Mouse (Mus musculus): ENCODE measurements around the gene Fermt3.
"Not testable (repeated sequence)": the region's sequence is repeated elsewhere in the genome, so short reads cannot be mapped to it uniquely, and the experiment has no call there.

The Fermt3 gene

GRCm38 (mm10) chr19:7019191-7019590 is at the start of gene Fermt3:
Gene Fermt3, minus strand, starts transcription at chr19:7019469.
- peak in 1 of 2 experiments; percentile 36 for DNase-seq (ENCODE audit: low spot score in 2 of 2)

DNA sequence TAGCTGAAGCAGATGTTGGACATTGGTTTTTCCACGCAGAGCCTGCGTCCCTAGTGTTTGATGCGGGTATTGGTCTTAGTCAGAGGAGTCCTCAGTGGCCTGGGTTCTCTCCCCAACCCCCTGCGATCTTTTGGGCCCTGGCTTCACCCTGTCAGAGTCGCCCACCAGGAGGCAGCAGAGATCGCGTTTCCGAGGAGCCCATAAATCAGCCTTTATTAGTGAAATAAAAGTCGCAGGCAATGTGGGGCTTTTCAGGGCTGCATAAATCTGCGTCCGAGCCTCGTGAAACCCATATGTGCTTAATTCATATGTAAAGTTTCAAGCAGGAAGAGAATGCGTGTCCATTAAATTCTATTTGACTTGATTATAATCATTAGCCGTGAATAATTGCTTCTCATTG is 48.9 kb upstream of the Fermt3 start:
- DNase-seq (ENCODE audit: low spot score in 2 of 2) = peak in 1 of 2 experiments; percentile 81

DNA sequence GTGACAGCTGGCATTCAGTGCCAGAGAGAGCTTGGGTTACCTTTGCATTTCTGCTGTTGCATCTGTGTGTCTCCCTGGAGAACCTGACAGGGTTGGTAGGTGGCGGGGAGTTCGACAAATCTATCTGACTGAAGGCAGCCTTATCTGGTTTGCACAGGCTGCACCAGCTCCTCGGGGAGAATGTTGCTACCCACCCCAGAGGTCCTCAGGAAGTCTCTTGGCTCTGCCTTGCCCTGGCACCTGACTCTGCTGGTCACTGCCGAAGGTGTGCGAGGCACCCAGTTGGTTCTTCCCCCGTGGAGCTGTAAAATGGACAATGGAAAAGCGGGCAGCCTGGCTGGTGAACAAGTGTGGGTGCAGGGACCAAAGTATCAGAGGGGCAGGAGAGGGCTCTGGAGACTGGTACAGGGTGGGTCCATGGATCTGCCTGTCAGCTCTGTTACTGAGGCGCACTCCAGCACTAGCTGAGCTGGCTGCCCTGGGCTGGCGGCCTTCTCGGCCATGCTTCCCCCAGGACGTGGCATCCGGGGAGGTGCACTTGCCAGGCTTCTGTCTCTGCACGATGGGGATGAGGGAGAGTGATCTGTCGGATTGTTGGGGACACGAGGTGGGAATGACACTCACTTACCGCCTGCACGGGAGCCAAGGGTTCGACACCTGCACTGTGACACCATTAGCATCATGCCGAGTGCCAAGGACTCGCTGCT is 48.2 kb upstream of the Fermt3 start:
- no peak for DNase-seq (ENCODE audit: low spot score in 2 of 2)

DNA sequence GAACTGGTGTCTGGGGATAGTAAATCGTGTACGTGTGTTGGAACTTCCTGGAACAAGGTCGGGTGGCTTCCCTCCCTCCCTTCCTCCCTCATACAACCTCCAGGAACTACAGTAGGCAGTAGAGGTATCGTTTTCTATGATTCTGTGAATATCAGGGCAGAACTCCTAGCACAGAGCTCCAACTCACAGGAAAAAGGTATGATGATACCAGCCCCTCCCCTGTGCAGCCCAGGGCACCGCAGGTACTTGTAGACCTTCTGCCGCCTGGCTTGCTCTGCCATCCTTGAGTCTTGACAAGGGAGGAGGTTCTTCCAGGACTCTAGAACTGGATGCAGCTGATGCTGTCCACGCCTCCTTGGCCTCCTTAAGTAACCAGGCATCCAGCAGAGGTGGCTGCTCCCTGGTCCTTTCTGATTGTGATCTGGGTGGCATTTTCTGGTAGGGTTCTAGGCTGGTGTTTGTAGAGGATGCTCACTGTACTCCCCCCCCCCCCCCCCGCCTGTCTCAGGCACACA is 47.6 kb upstream of the Fermt3 start:
- no peak for DNase-seq (ENCODE audit: low spot score in 2 of 2)

- DNase-seq (ENCODE audit: low spot score in 2 of 2) = no peak
These were observed 47.0 kb upstream of the Fermt3 start for GRCm38 (mm10) chr19:7066034-7066827.

- DNase-seq (ENCODE audit: low spot score in 2 of 2) = peak in 1 of 2 experiments; percentile 84
These were observed 45.3 kb upstream of the Fermt3 start for GRCm38 (mm10) chr19:7064571-7064970.

DNA sequence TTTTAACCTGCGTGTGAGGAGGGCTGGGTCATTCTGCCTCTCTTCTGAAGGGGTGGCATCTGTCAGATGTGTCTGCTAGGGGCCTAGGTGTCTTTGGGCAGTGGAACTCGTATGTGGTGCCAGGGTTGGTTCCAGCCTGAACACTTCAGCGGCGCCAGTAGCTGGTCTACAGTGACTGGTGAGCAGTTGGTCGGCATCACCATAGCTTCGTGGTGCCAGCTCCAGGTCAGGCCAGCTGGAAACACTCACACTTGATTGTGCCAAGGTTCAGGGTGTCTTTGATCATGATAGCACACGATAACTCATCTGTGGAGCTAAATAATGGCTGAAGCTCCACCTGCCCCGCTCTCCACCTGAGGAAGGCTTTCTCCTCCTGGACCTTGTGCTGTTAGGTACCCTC is 43.6 kb upstream of the Fermt3 start:
- no peak for DNase-seq (ENCODE audit: low spot score in 2 of 2)

DNA sequence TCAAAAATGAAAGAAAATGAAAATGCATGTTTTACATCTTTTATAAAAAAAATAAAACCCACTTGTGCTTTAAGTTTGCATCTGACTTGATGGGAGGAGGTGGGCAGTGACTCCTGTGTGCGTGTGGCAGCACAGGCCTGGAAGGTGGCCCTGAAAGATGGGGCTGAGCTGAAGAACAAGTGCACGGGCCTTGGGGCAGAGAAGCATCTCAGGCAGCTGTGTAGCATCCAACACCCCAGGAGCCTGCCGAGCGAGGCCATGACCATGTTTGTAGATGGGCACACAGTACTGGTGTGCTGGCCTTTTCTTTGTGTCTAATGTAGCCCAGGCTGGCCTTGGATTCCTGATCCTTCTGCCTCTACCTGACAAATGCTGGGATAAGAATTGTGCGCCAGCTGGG is 42.8 kb upstream of the Fermt3 start:
- no peak for DNase-seq (ENCODE audit: low spot score in 2 of 2)

- DNase-seq (ENCODE audit: low spot score in 2 of 2) = no peak
These were observed 39.3 kb upstream of the Fermt3 start for GRCm38 (mm10) chr19:7058541-7058940.

GRCm38 (mm10) chr19:7057722-7058207 is 38.5 kb upstream of the Fermt3 start:
- peak; percentile 61 to 69 for DNase-seq (ENCODE audit: low spot score in 2 of 2)

DNA sequence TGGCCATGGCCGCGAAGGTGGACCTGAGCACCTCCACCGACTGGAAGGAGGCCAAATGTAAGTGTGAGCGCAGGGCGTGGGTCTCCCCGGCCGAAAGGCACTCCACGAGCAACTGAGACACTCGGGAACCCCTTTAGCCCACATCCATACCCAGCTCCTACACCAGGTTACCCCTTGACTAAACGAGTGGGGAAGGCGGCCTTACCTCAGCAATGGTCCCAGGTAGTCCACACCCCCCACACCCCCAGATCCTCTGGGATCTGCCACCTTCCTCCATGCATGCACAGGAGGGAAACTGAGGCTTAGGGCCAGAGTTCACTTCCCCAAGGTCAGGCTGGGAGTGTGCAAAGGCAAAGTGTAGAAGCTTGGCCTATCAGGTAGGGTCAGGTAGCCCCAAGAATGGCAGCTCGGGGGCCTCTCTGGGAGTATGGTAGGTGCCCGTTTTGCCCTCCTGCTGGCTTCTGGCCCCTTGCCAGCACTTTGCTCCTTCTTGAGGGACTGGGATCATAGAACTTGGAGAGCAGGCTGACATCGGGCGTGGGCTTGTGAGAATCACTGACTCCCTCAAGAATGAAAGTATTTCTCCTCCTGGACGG is 38.0 kb upstream of the Fermt3 start:
- DNase-seq (ENCODE audit: low spot score in 2 of 2) = peak in 1 of 2 experiments; percentile 48

GRCm38 (mm10) chr19:7056248-7057087 is 37.2 kb upstream of the Fermt3 start, which contains the start of gene Macrod1:
Gene Macrod1, plus strand, starts transcription at chr19:7056810.
- DNase-seq (ENCODE audit: low spot score in 2 of 2) = peak; percentile 61 to 86

DNA sequence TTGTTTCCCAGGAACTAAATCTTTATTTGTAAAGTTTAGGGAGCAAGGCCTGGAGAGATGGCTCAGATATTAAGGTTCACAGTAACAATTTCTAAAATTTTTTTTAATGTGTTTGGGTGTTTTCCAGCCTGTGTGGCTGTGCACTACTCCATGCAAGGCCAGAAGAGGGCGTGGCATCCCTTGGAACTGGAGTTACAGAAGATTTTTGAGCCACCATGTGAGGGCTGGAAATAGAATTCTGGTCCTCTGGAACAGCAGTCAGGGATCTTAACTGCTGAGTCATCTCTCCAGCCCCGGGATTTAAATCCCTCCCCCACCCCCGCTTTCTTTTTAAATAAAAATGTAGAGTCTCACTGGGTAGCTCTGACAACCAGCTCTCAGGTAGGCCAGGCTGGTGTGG is 35.9 kb upstream of the Fermt3 start:
- DNase-seq (ENCODE audit: low spot score in 2 of 2) = no peak

- DNase-seq (ENCODE audit: low spot score in 2 of 2) = no peak
These were observed 35.5 kb upstream of the Fermt3 start for GRCm38 (mm10) chr19:7054772-7055171.

GRCm38 (mm10) chr19:7053382-7053781 is 34.1 kb upstream of the Fermt3 start:
- DNase-seq (ENCODE audit: low spot score in 2 of 2) = not testable (repeated sequence)

DNA sequence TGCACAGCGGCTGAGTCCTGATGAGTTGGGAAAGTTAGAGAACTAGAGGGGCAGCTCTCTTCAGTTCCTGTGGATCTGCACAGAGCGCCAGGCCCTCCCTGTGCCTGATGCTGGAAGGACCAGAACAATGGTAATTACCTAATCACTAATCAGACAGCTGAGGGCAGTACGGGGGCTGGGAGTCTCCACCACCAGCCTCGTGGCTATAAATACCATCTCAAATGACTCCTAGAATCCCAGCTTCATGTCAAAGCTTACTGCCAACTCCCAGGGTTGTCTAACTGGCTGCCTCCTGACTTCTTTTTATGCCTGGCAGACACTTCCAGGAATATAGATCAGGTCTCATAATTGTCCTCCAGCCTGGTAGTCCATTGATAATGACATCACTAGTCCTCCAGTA is 25.4 kb upstream of the Fermt3 start:
- no peak for DNase-seq (ENCODE audit: low spot score in 2 of 2)

- DNase-seq (ENCODE audit: low spot score in 2 of 2) = no peak
These were observed 25.0 kb upstream of the Fermt3 start for GRCm38 (mm10) chr19:7044279-7044678.

- DNase-seq (ENCODE audit: low spot score in 2 of 2) = no peak
These were observed 21.9 kb upstream of the Fermt3 start for GRCm38 (mm10) chr19:7041171-7041570.

DNA sequence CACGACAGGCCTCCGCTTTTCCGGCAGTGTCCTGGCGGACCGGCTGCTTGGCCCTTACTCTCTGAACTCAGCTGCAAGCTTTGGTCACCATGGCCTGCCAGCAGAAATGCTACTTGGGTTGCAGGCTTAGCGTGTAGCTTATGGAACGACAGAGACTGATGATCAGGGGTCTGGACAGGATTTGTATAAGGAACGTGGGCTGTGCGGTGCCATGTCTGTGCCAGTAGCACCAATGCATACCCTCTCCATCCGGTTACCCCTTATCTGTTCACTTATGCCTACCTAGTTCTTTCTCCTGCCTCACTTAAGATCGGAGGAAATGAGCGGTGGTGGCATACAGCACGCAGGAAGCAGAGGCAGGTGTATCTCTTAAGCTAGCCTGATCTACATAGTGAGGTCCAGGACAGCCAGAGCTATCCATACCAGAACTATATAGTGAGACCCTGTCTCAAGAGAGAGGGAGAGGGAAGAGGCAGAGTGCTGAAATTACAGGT is 21.4 kb upstream of the Fermt3 start:
- DNase-seq (ENCODE audit: low spot score in 2 of 2) = no peak

DNA sequence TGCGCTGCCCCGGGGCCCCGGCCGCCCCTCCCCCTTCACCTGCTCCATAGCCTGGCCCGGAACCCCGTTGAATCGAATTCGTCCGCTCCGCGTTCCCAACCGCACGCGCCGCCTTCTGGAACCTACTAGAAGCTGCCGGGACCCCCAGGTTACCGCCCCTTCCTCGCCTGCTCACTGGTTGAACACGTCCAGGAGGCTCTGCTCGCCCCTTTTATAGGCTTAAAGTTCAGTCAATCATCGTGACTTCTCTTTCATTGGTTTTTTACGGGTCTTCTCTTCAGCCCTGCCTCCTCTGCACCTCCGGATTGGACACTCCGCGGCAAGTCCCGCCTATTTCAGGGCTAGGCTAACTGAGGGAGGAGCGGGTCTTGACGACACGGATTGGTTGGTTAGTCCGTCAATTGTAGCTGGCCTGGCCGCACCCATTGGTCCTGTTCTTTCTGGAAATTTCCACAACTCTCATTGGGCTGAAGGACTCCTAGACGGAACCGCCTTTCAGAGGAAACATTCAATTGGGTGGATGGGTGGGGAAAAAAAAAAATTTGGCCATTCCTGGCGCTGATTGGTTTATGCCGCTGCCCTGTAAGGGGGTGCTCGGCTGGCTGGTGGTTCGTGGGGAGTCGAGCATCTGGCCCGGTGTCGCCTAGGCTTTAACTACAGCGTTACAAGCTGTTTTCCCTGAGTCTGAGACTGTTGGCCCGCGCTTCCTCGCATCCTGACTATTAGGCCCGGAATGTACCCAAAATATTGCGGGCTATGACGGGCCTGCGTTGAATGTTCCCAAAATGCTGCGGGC is 20.8 kb upstream of the Fermt3 start, which contains the start of gene Stip1:
Gene Stip1 (minus strand): TSS at position 127 of the 796 bp plus-strand sequence.
- peak; percentile 100 for DNase-seq (ENCODE audit: low spot score in 2 of 2)

Measured in left cerebral cortex, adult 9 months (tissue).